Mouse (Mus musculus): ENCODE measurements around the gene Cdkl2. TPM values are rescaled to one million over a fixed set of nuclear protein-coding genes. Genes with fewer than 3 reads are reported as not detected.

Cdkl2 gene
- total RNA-seq, 1 experiment, result 6.4 TPM

DNA sequence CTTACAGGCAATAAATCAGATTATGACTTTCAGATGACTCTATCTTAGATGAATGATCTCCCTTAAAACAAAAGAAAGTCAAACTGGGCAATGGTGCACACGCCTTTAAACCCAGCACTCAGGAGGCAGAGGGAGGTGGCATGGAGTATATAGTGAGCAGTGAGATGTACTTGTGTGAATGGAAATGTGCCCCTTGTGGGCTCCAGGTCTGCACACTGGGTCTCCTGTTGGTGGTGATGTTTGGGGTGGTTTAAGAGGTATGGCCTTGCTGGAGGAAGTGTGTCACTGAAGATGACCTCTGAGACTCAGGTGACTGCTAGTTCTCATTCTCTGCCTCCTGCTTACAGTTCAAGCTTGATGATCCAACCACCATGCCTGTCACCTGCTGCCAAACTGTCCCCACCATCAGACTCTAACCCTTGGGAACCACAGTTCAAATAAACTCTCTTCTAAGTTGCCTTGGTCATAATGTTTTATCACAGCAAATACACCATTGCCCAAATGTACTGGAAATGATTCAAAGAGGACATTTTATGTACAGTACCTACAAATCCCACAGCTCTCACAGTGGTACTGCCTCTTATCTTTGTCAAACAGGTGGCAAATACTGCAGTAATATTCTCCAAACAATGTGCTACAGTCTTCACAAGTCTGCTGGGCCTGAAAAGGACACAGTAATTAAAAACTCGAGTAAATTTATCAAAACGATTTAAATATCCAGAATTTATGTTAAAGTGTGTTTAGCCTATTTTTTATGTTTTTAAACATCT lies 86.5 kb downstream of the Cdkl2 start:
- no peak overlapping the region for H3K27ac ChIP-seq (ENCODE audit: insufficient read depth, low read depth, low read length, poor library complexity, severe bottlenecking)
- DNase-seq (ENCODE audit: low read depth, low spot score), result no peak
- in situ Hi-C loops (cut with MboI; ENCODE audit: low sequenced_read_pairs in 2 of 2, unreplicated experiment in 2 of 2), result no loop called here
- no peak overlapping the region for H3K9ac ChIP-seq (ENCODE audit: insufficient read depth, low read depth, low read length, poor library complexity, severe bottlenecking)
- H3K4me3 ChIP-seq (ENCODE audit: insufficient read depth in 1 of 2, low read depth in 1 of 2, low read length in 2 of 2, poor library complexity in 1 of 2, severe bottlenecking in 1 of 2), result no peak overlapping the region
- no peaks in the 10 kb centered on the region for H3K9me3 ChIP-seq (ENCODE audit: control insufficient read depth, insufficient read depth, low read depth, low read length)
- no peaks in the 10 kb centered on the region for H3K4me1 ChIP-seq (ENCODE audit: control insufficient read depth in 2 of 2, insufficient read depth in 2 of 2, low read length in 2 of 2, poor library complexity in 1 of 2)
- TF ChIP-seq CHD2 (IDR thresholded peaks at IDR 0.05; ENCODE audit: low read depth, low read length), result no peak
- no peak for TF ChIP-seq ZC3H11A (IDR thresholded peaks at IDR 0.05; ENCODE audit: borderline replicate concordance, low read depth, low read length)
- no peak for TF ChIP-seq HCFC1 (IDR thresholded peaks at IDR 0.05; ENCODE audit: borderline replicate concordance, insufficient read depth, low read length)
- TF ChIP-seq MAFK (IDR thresholded peaks at IDR 0.05; ENCODE audit: insufficient read depth, low read depth, low read length), result no peak
- no peak for TF ChIP-seq ZNF384 (IDR thresholded peaks at IDR 0.05; ENCODE audit: low read depth, low read length)
- H3K36me3 ChIP-seq (ENCODE audit: control insufficient read depth, insufficient read depth, low read length, poor library complexity, severe bottlenecking), result peaks cover 13% of the 10 kb centered on the region

Other genes starting within 250 kb of the Cdkl2 start
- gene Rchy1, start 80.8 kb downstream of the Cdkl2 start, total RNA-seq (2012; rRNA removed), result 26.3 and 31.6 TPM in 2 replicates
- gene Odaph, start 56.4 kb downstream of the Cdkl2 start, total RNA-seq (2012; rRNA removed), result 0.74 and 0.89 TPM in 2 replicates
- gene G3bp2, start 39.8 kb upstream of the Cdkl2 start, total RNA-seq (2012; rRNA removed), result 246 and 266 TPM in 2 replicates
- 40.7 and 51.6 TPM in 2 replicates for gene Uso1, start 94.1 kb upstream of the Cdkl2 start, total RNA-seq (2012; rRNA removed)
- gene U90926, start 171.5 kb upstream of the Cdkl2 start, total RNA-seq (2012; rRNA removed), result not detected in 2 replicates
- gene Ppef2, start 212.4 kb upstream of the Cdkl2 start, total RNA-seq (2012; rRNA removed), result 3.3 and 4.5 TPM in 2 replicates
- 9.8 and 13.4 TPM in 2 replicates for gene Naaa, start 234.3 kb upstream of the Cdkl2 start, total RNA-seq (2012; rRNA removed)